Mouse (Mus musculus) stomach, embryonic 16.5 days (tissue): ENCODE results near the gene Tmem87a. TPM values are rescaled to one million over a fixed set of nuclear protein-coding genes. Genes with fewer than 3 reads are reported as not detected.

Source experiments
- ATAC-seq: fragments of 200-750 bp; cut with Nextera tagmentation; 2 replicates; pipeline ENCODE4 v1.8.0; 2017; ENCODE audit warnings: moderate number of reproducible peaks, moderate TSS enrichment; ENCODE audit not compliant: insufficient read depth, low FRiP score
- H3K27ac ChIP-seq: fragments of 300-500 bp; sonication (generic); 2 replicates; pipeline ENCODE4 v1.5.1; 2014; ENCODE audit warnings: low read length
- H3K27me3 ChIP-seq: fragments of 300-500 bp; sonication (generic); 2 replicates; pipeline ENCODE4 v1.6.1; 2014; ENCODE audit warnings: low read length, control low read depth, mixed read lengths; ENCODE audit not compliant: control insufficient read depth, insufficient read depth
- H3K36me3 ChIP-seq: fragments of 300-500 bp; sonication (generic); 2 replicates; pipeline ENCODE4 v1.6.1; 2014; ENCODE audit warnings: low read length; ENCODE audit not compliant: control insufficient read depth, insufficient read depth
- H3K4me1 ChIP-seq: fragments of 300-500 bp; sonication (generic); 2 replicates; pipeline ENCODE4 v1.6.1; 2014; ENCODE audit warnings: low read length, control low read depth, mixed read lengths; ENCODE audit not compliant: control insufficient read depth, insufficient read depth
- H3K4me2 ChIP-seq: fragments of 300-500 bp; sonication (generic); 2 replicates; pipeline ENCODE4 v1.6.1; 2014; ENCODE audit warnings: low read depth, low read length, mixed read lengths
- H3K4me3 ChIP-seq: fragments of 300-500 bp; sonication (generic); replicated peaks from 2 replicates; pipeline ENCODE4 v1.5.1; 2014; ENCODE audit warnings: mild to moderate bottlenecking, low read length
- H3K9ac ChIP-seq: fragments of 300-500 bp; sonication (generic); 2 replicates; pipeline ENCODE4 v1.6.1; 2014; ENCODE audit warnings: low read length
- H3K9me3 ChIP-seq: fragments of 300-500 bp; sonication (generic); replicated peaks from 2 replicates; pipeline ENCODE4 v1.6.1; 2016; ENCODE audit warnings: low read length, control low read depth; ENCODE audit not compliant: control insufficient read depth
- WGBS: fragments of 180-500 bp; shearing (Covaris S2); extraction: QIAGEN DNeasy Blood & Tissue Kit; methylation state at CpG from one replicate; pipeline ENCODE4 v1.1.7; 2014; 5-methylcytosine and 5-hydroxymethylcytosine counted together
- polyA plus RNA-seq: library from polyadenylated mRNA; unstranded; fragments of >200 nt; fragmentation: Nextera tagmentation; extraction: Ambion mirVana; gene quantifications from 2 replicates; pipeline ENCODE4 v1.2.1, GENCODE M21; 2015

Tmem87a gene
- polyA plus RNA-seq, 1 experiment from 2014 or later: 12.3 TPM

GRCm38 (mm10) chr2:120341741-120342140 lies 62.2 kb downstream of the Tmem87a start:
- no peak overlapping the region for H3K4me2 ChIP-seq
- no peaks in the 10 kb centered on the region for H3K9me3 ChIP-seq
- no peak overlapping the region for H3K4me3 ChIP-seq
- H3K36me3 ChIP-seq: peaks cover 9% of the 10 kb centered on the region; the same call in 1 of the 2 replicates
- H3K4me1 ChIP-seq: no peaks in the 10 kb centered on the region
- whole genome bisulfite sequencing: 97% methylated on average over 1 of the region's 1 CpGs
- H3K9ac ChIP-seq: no peak overlapping the region
- H3K27ac ChIP-seq: no peak overlapping the region
- no peaks in the 10 kb centered on the region for H3K27me3 ChIP-seq
- ATAC-seq: no peak

- ATAC-seq: no peak
- Histone ChIP-seq H3K4me1 (no peaks in the 10 kb centered on the region), H3K4me2 (no peak overlapping the region), H3K27me3 (no peaks in the 10 kb centered on the region), H3K9ac (no peak overlapping the region), H3K27ac (no peak overlapping the region), H3K9me3 (no peaks in the 10 kb centered on the region), H3K36me3 (peaks cover 6% of the 10 kb centered on the region; the same call in 1 of the 2 replicates), H3K4me3 (no peak overlapping the region)
- 33% methylated on average over 2 of the region's 2 CpGs for WGBS
Measured at GRCm38 (mm10) chr2:120337886-120338285, 66.0 kb downstream of the Tmem87a start.

- Histone ChIP-seq H3K9ac (no peak overlapping the region), H3K36me3 (peaks cover 22% of the 10 kb centered on the region; the same call in 1 of the 2 replicates), H3K27me3 (no peaks in the 10 kb centered on the region), H3K4me1 (no peaks in the 10 kb centered on the region), H3K4me3 (no peak overlapping the region), H3K27ac (no peak overlapping the region), H3K9me3 (no peaks in the 10 kb centered on the region), H3K4me2 (no peak overlapping the region)
- 61% methylated on average over 4 of the region's 4 CpGs for WGBS
- no peak for ATAC-seq
Measured at GRCm38 (mm10) chr2:120331575-120331974, 72.3 kb downstream of the Tmem87a start.

GRCm38 (mm10) chr2:120315077-120315476 lies 88.8 kb downstream of the Tmem87a start:
- WGBS: 65% methylated on average over 4 of the region's 4 CpGs
- no peak overlapping the region for H3K4me3 ChIP-seq
- H3K27me3 ChIP-seq: no peaks in the 10 kb centered on the region
- H3K36me3 ChIP-seq: peaks cover 11% of the 10 kb centered on the region
- ATAC-seq: no peak
- no peaks in the 10 kb centered on the region for H3K9me3 ChIP-seq
- peaks cover 3% of the 10 kb centered on the region; the same call in 1 of the 2 replicates for H3K4me1 ChIP-seq
- H3K9ac ChIP-seq: no peak overlapping the region
- H3K4me2 ChIP-seq: no peak overlapping the region
- peak overlapping the region; percentile 58 for H3K27ac ChIP-seq

- H3K4me1 ChIP-seq: peaks cover 3% of the 10 kb centered on the region; the same call in 1 of the 2 replicates
- peaks cover 11% of the 10 kb centered on the region for H3K36me3 ChIP-seq
- H3K4me2 ChIP-seq: no peak overlapping the region
- no peaks in the 10 kb centered on the region for H3K27me3 ChIP-seq
- 83% methylated on average over 4 of the region's 4 CpGs for WGBS
- H3K9ac ChIP-seq: no peak overlapping the region
- no peak overlapping the region for H3K4me3 ChIP-seq
- H3K9me3 ChIP-seq: no peaks in the 10 kb centered on the region
- H3K27ac ChIP-seq: peak overlapping the region; percentile 58; the same call in 1 of the 2 replicates
- no peak for ATAC-seq
Measured at GRCm38 (mm10) chr2:120314487-120314886, 89.4 kb downstream of the Tmem87a start.

- 40% methylated on average over 3 of the region's 3 CpGs for WGBS
- peaks cover 3% of the 10 kb centered on the region; the same call in 1 of the 2 replicates for H3K4me1 ChIP-seq
- peak within 1 kb of the TSS; percentile 58 for H3K27ac ChIP-seq
- peaks cover 11% of the 10 kb centered on the region for H3K36me3 ChIP-seq
- 0 out of 2 replicates have a peak within 1 kb of the TSS, but pooled peaks have one; percentile 10 for H3K4me3 ChIP-seq
- no peaks in the 10 kb centered on the region for H3K9me3 ChIP-seq
- no peaks in the 10 kb centered on the region for H3K27me3 ChIP-seq
- peak; percentile 62; the same call in 1 of the 2 replicates for ATAC-seq
- H3K4me2 ChIP-seq: 0 out of 2 replicates have a peak within 1 kb of the TSS, but pooled peaks have one; percentile 9
- H3K9ac ChIP-seq: no peak within 1 kb of the TSS; the same call in 1 of the 2 replicates
Measured at GRCm38 (mm10) chr2:120313976-120314375, 89.9 kb downstream of the Tmem87a start, which contains the start of gene Pla2g4f. Pla2g4f (minus strand) TSS chr2:120314165.

GRCm38 (mm10) chr2:120312276-120312825 lies 91.6 kb downstream of the Tmem87a start:
- WGBS: 76% methylated on average over 7 of the region's 7 CpGs
- Histone ChIP-seq H3K4me1 (peaks cover 3% of the 10 kb centered on the region; the same call in 1 of the 2 replicates), H3K27ac (no peak overlapping the region), H3K4me2 (no peak overlapping the region), H3K27me3 (no peaks in the 10 kb centered on the region), H3K9me3 (no peaks in the 10 kb centered on the region), H3K36me3 (peaks cover 7% of the 10 kb centered on the region), H3K4me3 (no peak overlapping the region), H3K9ac (no peak overlapping the region)
- no peak for ATAC-seq

Other genes starting within 250 kb of the Tmem87a start
- 46.5 and 55.0 TPM in 2 replicates for gene Ehd4, start 249.5 kb downstream of the Tmem87a start, polyA plus RNA-seq
- gene Pla2g4e, start 158.8 kb downstream of the Tmem87a start, polyA plus RNA-seq: 4.5 and 6.7 TPM in 2 replicates
- 0.13 and 0.21 TPM in 2 replicates for gene Pla2g4d, start 114.9 kb downstream of the Tmem87a start, polyA plus RNA-seq
- gene Pla2g4f, start 89.9 kb downstream of the Tmem87a start, polyA plus RNA-seq: 5.7 and 10.1 TPM in 2 replicates
- 17.5 and 22.0 TPM in 2 replicates for gene Vps39, start 51.0 kb downstream of the Tmem87a start, polyA plus RNA-seq
- 9.0 and 10.3 TPM in 2 replicates for gene Ganc, start 217 bp downstream of the Tmem87a start, polyA plus RNA-seq
- 0.92 and 1.3 TPM in 2 replicates for gene Capn3, start 51.9 kb upstream of the Tmem87a start, polyA plus RNA-seq
- gene Zfp106, start 159.7 kb upstream of the Tmem87a start, polyA plus RNA-seq: 38.7 and 41.0 TPM in 2 replicates
- gene Snap23, start 163.6 kb upstream of the Tmem87a start, polyA plus RNA-seq: 52.2 and 56.4 TPM in 2 replicates
- 17.6 and 20.5 TPM in 2 replicates for gene Haus2, start 205.3 kb upstream of the Tmem87a start, polyA plus RNA-seq
- gene Lrrc57, start 205.4 kb upstream of the Tmem87a start, polyA plus RNA-seq: 18.4 and 20.9 TPM in 2 replicates
- 5.2 and 5.7 TPM in 2 replicates for gene Stard9, start 225.0 kb upstream of the Tmem87a start, polyA plus RNA-seq